In the genomic region with DNA sequence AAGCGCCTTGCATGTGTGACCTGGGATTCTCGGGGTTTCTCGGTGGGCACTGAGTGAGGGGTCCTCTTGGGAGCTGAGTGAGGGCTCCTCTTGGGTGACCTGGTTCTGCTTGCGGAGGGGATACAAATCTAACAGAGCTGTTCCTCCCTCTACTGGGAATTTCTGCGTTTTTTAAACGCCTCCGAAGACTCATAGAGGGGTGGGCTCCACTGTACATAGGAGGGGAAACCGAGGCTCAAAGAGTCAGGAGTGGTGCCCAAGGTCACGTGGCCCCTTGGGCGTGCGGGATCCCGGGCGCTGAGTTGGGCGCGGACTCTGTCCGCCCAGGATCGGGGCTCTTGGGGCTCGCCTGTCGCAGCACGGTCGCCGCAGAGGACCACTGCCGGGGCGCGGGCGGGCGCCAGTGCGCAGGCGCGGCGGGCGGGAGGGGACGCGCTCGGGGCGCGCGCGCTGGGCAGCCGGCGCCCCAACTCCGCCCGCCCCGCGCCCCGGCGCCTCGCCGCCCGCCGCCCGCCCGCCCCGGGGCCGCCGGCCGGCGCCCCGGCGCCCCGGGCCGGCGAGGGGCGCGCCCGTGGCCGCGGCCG, we compare ENCODE assay signal across 8 mouse cellular contexts. TPM values are rescaled to one million over a fixed set of nuclear protein-coding genes. Genes with fewer than 3 reads are reported as not detected.
A peak's percentile ranks its signal among the peaks of the same experiment; 100 is the strongest.
DNase-seq lines count a peak whose midpoint lies in the region; ATAC-seq and TF ChIP-seq lines count a peak whose summit lies in the region.

Gene Adcy1 (plus strand): TSS at position 489 of the 584 bp plus-strand sequence.

- no peak for DNase-seq in heart, postnatal 25 days (ENCODE audit: low spot score)
- DNase-seq in Patski (ENCODE audit: low read depth, low spot score) = no peak
- peak; percentile 20 for DNase-seq in embryonic facial prominence, embryonic 14.5 days (ENCODE audit: low spot score)
- DNase-seq in kidney, postnatal 0 days (ENCODE audit: low spot score) = no peak
- DNase-seq in stomach, postnatal 0 days (ENCODE audit: low spot score) = peak; percentile 19
- no peak for DNase-seq in spleen, postnatal 36 days (ENCODE audit: low spot score in 2 of 2)

- H3K4me1 ChIP-seq in heart, embryonic 11.5 days (ENCODE audit: control insufficient read depth, insufficient read depth, low read length) = peaks cover 9% of the 10 kb centered on the region
- peaks cover 15% of the 10 kb centered on the region; the same call in 1 of the 2 replicates for H3K4me1 ChIP-seq in embryonic facial prominence, embryonic 14.5 days (ENCODE audit: control insufficient read depth, insufficient read depth, low read length)
- H3K4me1 ChIP-seq in kidney, postnatal 0 days (replicated peaks; ENCODE audit: insufficient read depth, low read length) = peaks cover 8% of the 10 kb centered on the region
- H3K4me1 ChIP-seq in liver, embryonic 15.5 days (replicated peaks) = 0 out of 2 replicates have a peak, but pooled peaks cover 4% of the 10 kb centered on the region
- peaks cover 4% of the 10 kb centered on the region; the same call in 1 of the 2 replicates for H3K4me1 ChIP-seq in stomach, postnatal 0 days (replicated peaks; ENCODE audit: control insufficient read depth, insufficient read depth)

- no peak within 1 kb of the TSS for H3K27ac ChIP-seq in heart, embryonic 11.5 days (ENCODE audit: low read depth, low read length)
- H3K27ac ChIP-seq in embryonic facial prominence, embryonic 14.5 days (replicated peaks; ENCODE audit: low read depth, low read length) = no peak within 1 kb of the TSS
- H3K27ac ChIP-seq in kidney, postnatal 0 days = no peak within 1 kb of the TSS; the same call in 1 of the 2 replicates
- H3K27ac ChIP-seq in liver, embryonic 15.5 days (replicated peaks) = no peak within 1 kb of the TSS
- no peak within 1 kb of the TSS for H3K27ac ChIP-seq in stomach, postnatal 0 days (replicated peaks)

- H3K9ac ChIP-seq in heart, embryonic 11.5 days (ENCODE audit: low read depth, low read length) = peak within 1 kb of the TSS; percentile 63
- peak within 1 kb of the TSS; percentile 63 for H3K9ac ChIP-seq in embryonic facial prominence, embryonic 14.5 days (ENCODE audit: low read depth, low read length)
- H3K9ac ChIP-seq in kidney, postnatal 0 days (ENCODE audit: low read depth, low read length) = peak within 1 kb of the TSS; percentile 62
- no peak within 1 kb of the TSS for H3K9ac ChIP-seq in liver, embryonic 15.5 days
- H3K9ac ChIP-seq in stomach, postnatal 0 days (ENCODE audit: low read length) = peak within 1 kb of the TSS; percentile 52

- H3K36me3 ChIP-seq in heart, embryonic 11.5 days (ENCODE audit: control insufficient read depth, insufficient read depth, low read length) = no peaks in the 10 kb centered on the region
- no peaks in the 10 kb centered on the region for H3K36me3 ChIP-seq in embryonic facial prominence, embryonic 14.5 days (ENCODE audit: control insufficient read depth, insufficient read depth, low read length)
- H3K36me3 ChIP-seq in kidney, postnatal 0 days (ENCODE audit: insufficient read depth, low read length) = no peaks in the 10 kb centered on the region
- no peaks in the 10 kb centered on the region for H3K36me3 ChIP-seq in liver, embryonic 15.5 days (replicated peaks)
- no peaks in the 10 kb centered on the region for H3K36me3 ChIP-seq in stomach, postnatal 0 days (ENCODE audit: control insufficient read depth, insufficient read depth, low read length)

- in situ Hi-C loops in Patski (cut with MboI; ENCODE audit: low pct_unique_long_range_greater_than_20kb) = loop anchor here (10.0 kb wide), 1 partner anchor 288 kb away; no protein-coding TSS in a partner anchor

- peaks cover 57% of the 10 kb centered on the region for H3K27me3 ChIP-seq in heart, embryonic 11.5 days (ENCODE audit: control insufficient read depth, insufficient read depth, low read length)
- H3K27me3 ChIP-seq in Patski = no peaks in the 10 kb centered on the region
- peaks cover 70% of the 10 kb centered on the region for H3K27me3 ChIP-seq in embryonic facial prominence, embryonic 14.5 days (replicated peaks; ENCODE audit: control insufficient read depth, insufficient read depth, low read length)
- peaks cover 30% of the 10 kb centered on the region for H3K27me3 ChIP-seq in kidney, postnatal 0 days (ENCODE audit: insufficient read depth, low read length)
- H3K27me3 ChIP-seq in liver, embryonic 15.5 days = peaks cover 76% of the 10 kb centered on the region
- H3K27me3 ChIP-seq in stomach, postnatal 0 days (ENCODE audit: control insufficient read depth, insufficient read depth, low read length) = peaks cover 5% of the 10 kb centered on the region; the same call in 1 of the 2 replicates

- no peaks in the 10 kb centered on the region for H3K9me3 ChIP-seq in heart, embryonic 11.5 days (replicated peaks; ENCODE audit: control insufficient read depth, low read length)
- H3K9me3 ChIP-seq in embryonic facial prominence, embryonic 14.5 days (ENCODE audit: control insufficient read depth, low read length) = no peaks in the 10 kb centered on the region
- H3K9me3 ChIP-seq in kidney, postnatal 0 days (replicated peaks; ENCODE audit: low read length) = no peaks in the 10 kb centered on the region
- H3K9me3 ChIP-seq in liver, embryonic 15.5 days (replicated peaks) = no peaks in the 10 kb centered on the region
- no peaks in the 10 kb centered on the region for H3K9me3 ChIP-seq in stomach, postnatal 0 days (ENCODE audit: control insufficient read depth, low read length)

- no peak for TF ChIP-seq EP300 in stomach, postnatal 0 days (optimal IDR thresholded peaks at IDR 0.05)

- CTCF ChIA-PET in Patski (lab: Charles Lee) = no interaction called here

- 0 out of 2 replicates have a peak, but pooled peaks have one; percentile 24 for ATAC-seq in heart, embryonic 11.5 days (replicated peaks; ENCODE audit: insufficient number of reproducible peaks, low FRiP score, low TSS enrichment)
- ATAC-seq in Patski = peak; percentile 61
- ATAC-seq in embryonic facial prominence, embryonic 14.5 days (ENCODE audit: low read depth) = peak; percentile 7; the same call in 1 of the 2 replicates
- ATAC-seq in kidney, postnatal 0 days (replicated peaks; ENCODE audit: low FRiP score, low read depth) = no peak
- ATAC-seq in liver, embryonic 15.5 days (ENCODE audit: insufficient read depth) = no peak
- ATAC-seq in stomach, postnatal 0 days (ENCODE audit: low FRiP score, low TSS enrichment) = no peak

- POLR2A ChIA-PET in Patski (lab: Charles Lee) = no interaction called here

- H3K4me2 ChIP-seq in heart, embryonic 11.5 days = peak within 1 kb of the TSS; percentile 91
- peak within 1 kb of the TSS; percentile 93 for H3K4me2 ChIP-seq in embryonic facial prominence, embryonic 14.5 days (ENCODE audit: low read depth, low read length)
- peak within 1 kb of the TSS; percentile 88 for H3K4me2 ChIP-seq in kidney, postnatal 0 days (ENCODE audit: low read length)
- peak within 1 kb of the TSS; percentile 61 for H3K4me2 ChIP-seq in liver, embryonic 15.5 days
- peak within 1 kb of the TSS; percentile 81 for H3K4me2 ChIP-seq in stomach, postnatal 0 days (replicated peaks; ENCODE audit: low read depth)

- intact Hi-C loops in heart, postnatal 25 days (cut with DNase I) = no loop called here

- WGBS in heart, embryonic 11.5 days (ENCODE audit: insufficient replicate concordance) = 1% methylated on average over 39 of the region's 69 CpGs
- WGBS in embryonic facial prominence, embryonic 14.5 days = under 1% methylated on average over 15 of the region's 69 CpGs
- WGBS in kidney, postnatal 0 days = under 1% methylated on average over 40 of the region's 69 CpGs
- whole genome bisulfite sequencing in liver, embryonic 15.5 days (ENCODE audit: insufficient replicate concordance) = under 1% methylated on average over 49 of the region's 69 CpGs
- WGBS in stomach, postnatal 0 days = 1% methylated on average over 34 of the region's 69 CpGs

- no peak for TF ChIP-seq CTCF in Patski (IDR thresholded peaks at IDR 0.05)
- no peak for TF ChIP-seq CTCF in kidney, postnatal 0 days (IDR thresholded peaks at IDR 0.05; ENCODE audit: low read depth)
- TF ChIP-seq CTCF in stomach, postnatal 0 days (IDR thresholded peaks at IDR 0.05; ENCODE audit: low read depth) = no peak

- H3K4me3 ChIP-seq in heart, embryonic 11.5 days (ENCODE audit: low read depth, low read length) = peak within 1 kb of the TSS; percentile 59
- H3K4me3 ChIP-seq in embryonic facial prominence, embryonic 14.5 days (ENCODE audit: low read depth, low read length) = peak within 1 kb of the TSS; percentile 60
- H3K4me3 ChIP-seq in kidney, postnatal 0 days (replicated peaks; ENCODE audit: low read depth, low read length) = peak within 1 kb of the TSS; percentile 50
- peak within 1 kb of the TSS; percentile 40 for H3K4me3 ChIP-seq in liver, embryonic 15.5 days (replicated peaks)
- H3K4me3 ChIP-seq in stomach, postnatal 0 days (ENCODE audit: low read depth, low read length) = peak within 1 kb of the TSS; percentile 49

RNA-seq across cellular contexts. Expression of gene Adcy1, which starts in this region (rescaled TPM):
- 1.9 and 2.5 TPM in 2 replicates for polyA plus RNA-seq in heart, embryonic 11.5 days (2014; fragmentation: Nextera tagmentation; extraction: Ambion mirVana)
- 1 to 10 TPM; 2.2 to 2.5 TPM for total RNA-seq in heart, postnatal 25 days (2021)
- polyA plus RNA-seq in Patski (2021) = 18.0 TPM
- 2.5 and 2.6 TPM in 2 replicates for polyA plus RNA-seq in embryonic facial prominence, embryonic 14.5 days (2014; fragmentation: Nextera tagmentation; extraction: Ambion mirVana)
- polyA plus RNA-seq in kidney, postnatal 0 days (2015; fragmentation: Nextera tagmentation; extraction: Ambion mirVana) = 1.8 and 2.0 TPM in 2 replicates
- 0.07 and 0.17 TPM in 2 replicates for polyA plus RNA-seq in liver, embryonic 15.5 days (2015; fragmentation: Nextera tagmentation; extraction: Ambion mirVana)
- polyA plus RNA-seq in stomach, postnatal 0 days (2015; fragmentation: Nextera tagmentation; extraction: Ambion mirVana) = 0.73 and 0.82 TPM in 2 replicates

Comparison
In these comparisons a context has a peak if more than half of its experiments do, and no peak if none do; other contexts are left out.
1. Peak in DNase-seq, H3K4me3 ChIP-seq, H3K9ac ChIP-seq and H3K4me2 ChIP-seq in stomach, postnatal 0 days; RNA of the gene not detected or under 1 TPM.
2. ATAC-seq: peak in heart, embryonic 11.5 days (single experiment), Patski (single experiment) and embryonic facial prominence, embryonic 14.5 days (single experiment); none in kidney, postnatal 0 days (single experiment), liver, embryonic 15.5 days (single experiment) and stomach, postnatal 0 days (single experiment).
3. Peak in every context shown above with its lines, with median percentiles within 50 percentile points of each other: H3K4me2 ChIP-seq and H3K4me3 ChIP-seq.